Mouse (Mus musculus) kidney, postnatal 36 days (tissue): ENCODE results near the gene Mrps9.
"Not testable (repeated sequence)": the region's sequence is repeated elsewhere in the genome, so short reads cannot be mapped to it uniquely, and the experiment has no call there.

Source experiments
- DNase-seq, 2 experiments: peaks; one replicate each; pipeline ENCODE4 v3.0.0; 2021 to 2022; ENCODE audit warnings: mixed read lengths in 2 of 2

Mrps9 gene

GRCm38 (mm10) chr1:42850663-42851397 lies at the start of gene Mrps9:
TSS of gene Mrps9 (plus strand) at chr1:42851233.
- DNase-seq: peak; percentile 97 to 98

GRCm38 (mm10) chr1:42813301-42813845 lies 37.7 kb upstream of the Mrps9 start:
- no peak for DNase-seq

GRCm38 (mm10) chr1:42814798-42815619 lies 36.0 kb upstream of the Mrps9 start:
- no peak for DNase-seq

GRCm38 (mm10) chr1:42851398-42851767 lies 350 bp downstream of the Mrps9 start:
- peak; percentile 48 to 71 for DNase-seq

GRCm38 (mm10) chr1:42851810-42852209 lies 777 bp downstream of the Mrps9 start:
- no peak for DNase-seq

GRCm38 (mm10) chr1:42864719-42865250 lies 13.8 kb downstream of the Mrps9 start:
- no peak for DNase-seq

GRCm38 (mm10) chr1:42865336-42865939 lies 14.4 kb downstream of the Mrps9 start:
- DNase-seq: no peak

- no peak for DNase-seq
These were observed 15.0 kb downstream of the Mrps9 start for GRCm38 (mm10) chr1:42865986-42866385.

GRCm38 (mm10) chr1:42867188-42867587 lies 16.2 kb downstream of the Mrps9 start:
- DNase-seq: no peak

GRCm38 (mm10) chr1:42874174-42874573 lies 23.1 kb downstream of the Mrps9 start:
- DNase-seq: no peak

- DNase-seq: no peak
These were observed 24.2 kb downstream of the Mrps9 start for GRCm38 (mm10) chr1:42875271-42875670.

- no peak for DNase-seq
These were observed 25.5 kb downstream of the Mrps9 start for GRCm38 (mm10) chr1:42876463-42877093.

GRCm38 (mm10) chr1:42877264-42877663 lies 26.2 kb downstream of the Mrps9 start:
- no peak for DNase-seq

- no peak for DNase-seq
These were observed 27.8 kb downstream of the Mrps9 start for GRCm38 (mm10) chr1:42878851-42879250.

- no peak for DNase-seq
These were observed 31.2 kb downstream of the Mrps9 start for GRCm38 (mm10) chr1:42882258-42882657.

- not testable (repeated sequence) for DNase-seq
These were observed 32.4 kb downstream of the Mrps9 start for GRCm38 (mm10) chr1:42883418-42883817.

GRCm38 (mm10) chr1:42887835-42888234 lies 36.8 kb downstream of the Mrps9 start:
- no peak for DNase-seq

- DNase-seq: no peak
These were observed 37.7 kb downstream of the Mrps9 start for GRCm38 (mm10) chr1:42888541-42889349.

GRCm38 (mm10) chr1:42889421-42889887 lies 38.4 kb downstream of the Mrps9 start:
- DNase-seq: no peak

GRCm38 (mm10) chr1:42894695-42895094 lies 43.7 kb downstream of the Mrps9 start:
- DNase-seq: no peak

GRCm38 (mm10) chr1:42905148-42905547 lies 54.1 kb downstream of the Mrps9 start:
- DNase-seq: no peak

GRCm38 (mm10) chr1:42906696-42907095 lies 55.7 kb downstream of the Mrps9 start:
- no peak for DNase-seq
